Mouse (Mus musculus) C2C12 (cell line): ENCODE data around the gene Wasf2.

Source experiments
- CEBPB ChIP-seq: IDR thresholded peaks from one replicate; pipeline ENCODE4 v1.6.1; 2011; ENCODE audit warnings: low read depth, mild to moderate bottlenecking, control low read depth, moderate library complexity
- CTCF ChIP-seq: IDR thresholded peaks from one replicate; pipeline ENCODE4 v1.5.1; 2011; ENCODE audit not compliant: control insufficient read depth, insufficient read depth, insufficient read length
- MAX ChIP-seq: IDR thresholded peaks from one replicate; pipeline ENCODE4 v1.6.1; 2011; ENCODE audit warnings: mild to moderate bottlenecking, control low read depth
- MYOD1 ChIP-seq: IDR thresholded peaks from one replicate; pipeline ENCODE4 v1.6.1; 2011; ENCODE audit warnings: low read depth; ENCODE audit not compliant: control insufficient read depth, insufficient read length
- USF1 ChIP-seq: IDR thresholded peaks from one replicate; pipeline ENCODE4 v1.6.1; 2011; ENCODE audit warnings: low read depth, mild to moderate bottlenecking, control low read depth, moderate library complexity

GRCm38 (mm10) chr4:133203591-133203990 lies 73.3 kb downstream of the Wasf2 start:
- TF ChIP-seq CTCF (no peak), MAX (no peak), MYOD1 (no peak), CEBPB (no peak), USF1 (no peak)
